ENCODE assay signal across 8 mouse cellular contexts in the genomic region with DNA sequence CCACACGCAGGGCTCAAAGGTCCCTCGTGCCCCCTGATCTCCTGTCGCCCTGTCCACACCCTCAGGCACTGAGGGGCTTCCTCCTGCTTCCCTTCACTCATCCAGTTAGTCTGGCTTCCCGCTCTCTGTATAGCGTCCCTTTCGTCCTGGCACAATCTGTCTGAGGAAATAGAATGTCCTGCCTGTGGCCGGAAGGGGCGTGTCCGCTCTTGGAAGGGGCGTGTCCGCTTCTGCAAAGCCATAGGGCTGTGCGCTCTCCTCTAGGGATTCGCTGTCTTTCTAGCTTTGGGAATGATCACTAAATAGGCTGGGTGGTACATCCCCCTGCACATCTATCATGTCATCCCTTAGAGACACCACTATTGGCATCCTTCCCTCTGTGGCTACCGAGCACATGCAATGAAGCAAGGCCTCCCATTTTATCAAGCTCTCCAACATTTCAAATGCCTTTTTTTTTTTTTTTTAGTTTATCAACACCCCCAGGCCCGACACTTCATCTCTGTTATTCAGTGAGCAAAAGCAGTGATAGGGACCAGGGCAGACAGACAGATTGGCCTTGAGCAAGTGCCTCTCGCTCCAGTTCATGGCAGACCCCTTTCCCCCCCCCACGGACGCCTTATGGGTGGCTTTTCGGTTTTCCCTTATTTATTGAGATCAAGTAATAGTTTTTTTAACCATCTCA. TPM values are rescaled to one million over a fixed set of nuclear protein-coding genes. Genes with fewer than 3 reads are reported as not detected.
DNase-seq lines count a peak whose midpoint lies in the region; ATAC-seq and TF ChIP-seq lines count a peak whose summit lies in the region.

No protein-coding gene starts in this region.

- H3K36me3 ChIP-seq in intestine, postnatal 0 days (ENCODE audit: control insufficient read depth, insufficient read depth): no peaks in the 10 kb centered on the region
- H3K36me3 ChIP-seq in neural tube, embryonic 12.5 days: no peaks in the 10 kb centered on the region
- no peaks in the 10 kb centered on the region for H3K36me3 ChIP-seq in forebrain, embryonic 13.5 days (ENCODE audit: poor library complexity, severe bottlenecking)

- WGBS in intestine, postnatal 0 days: 46% methylated on average over 19 of the region's 19 CpGs
- WGBS in neural tube, embryonic 12.5 days: 53% methylated on average over 19 of the region's 19 CpGs
- 64% methylated on average over 19 of the region's 19 CpGs for WGBS in forebrain, embryonic 13.5 days

- ATAC-seq in intestine, postnatal 0 days: peak; percentile 36; the same call in 1 of the 2 replicates
- ATAC-seq in neural tube, embryonic 12.5 days (ENCODE audit: low FRiP score, low read depth): no peak
- ATAC-seq in forebrain, embryonic 13.5 days: no peak

- H3K27ac ChIP-seq in intestine, postnatal 0 days (ENCODE audit: low read depth, low read length): no peak overlapping the region
- H3K27ac ChIP-seq in neural tube, embryonic 12.5 days: no peak overlapping the region
- no peak overlapping the region for H3K27ac ChIP-seq in layer of hippocampus, adult 2 months
- no peak overlapping the region for H3K27ac ChIP-seq in forebrain, embryonic 13.5 days

- peak overlapping the region; percentile 59 for H3K4me2 ChIP-seq in intestine, postnatal 0 days (replicated peaks; ENCODE audit: low read depth)
- H3K4me2 ChIP-seq in neural tube, embryonic 12.5 days (replicated peaks): peak overlapping the region; percentile 23; the same call in 1 of the 2 replicates
- no peak overlapping the region for H3K4me2 ChIP-seq in forebrain, embryonic 13.5 days

- no peak for TF ChIP-seq CTCF in intestine, postnatal 0 days (IDR thresholded peaks at IDR 0.05; ENCODE audit: low read depth)
- no peak for TF ChIP-seq CTCF in layer of hippocampus, adult 2 months (conservative IDR thresholded peaks at IDR 0.05)

- H3K4me1 ChIP-seq in intestine, postnatal 0 days (replicated peaks; ENCODE audit: control insufficient read depth, insufficient read depth, low read length): no peaks in the 10 kb centered on the region
- H3K4me1 ChIP-seq in neural tube, embryonic 12.5 days: no peaks in the 10 kb centered on the region
- peaks cover 47% of the 10 kb centered on the region for H3K4me1 ChIP-seq in forebrain, embryonic 13.5 days

- H3K4me3 ChIP-seq in intestine, postnatal 0 days (ENCODE audit: low read depth, low read length): no peak overlapping the region
- no peak overlapping the region for H3K4me3 ChIP-seq in neural tube, embryonic 12.5 days
- no peak overlapping the region for H3K4me3 ChIP-seq in layer of hippocampus, adult 2 months
- no peak overlapping the region for H3K4me3 ChIP-seq in forebrain, embryonic 13.5 days

- H3K9ac ChIP-seq in intestine, postnatal 0 days (ENCODE audit: low read depth, low read length): no peak overlapping the region
- no peak overlapping the region for H3K9ac ChIP-seq in neural tube, embryonic 12.5 days
- no peak overlapping the region for H3K9ac ChIP-seq in forebrain, embryonic 13.5 days

- no peaks in the 10 kb centered on the region for H3K9me3 ChIP-seq in intestine, postnatal 0 days (ENCODE audit: control insufficient read depth)
- H3K9me3 ChIP-seq in neural tube, embryonic 12.5 days: no peaks in the 10 kb centered on the region
- H3K9me3 ChIP-seq in forebrain, embryonic 13.5 days (replicated peaks): no peaks in the 10 kb centered on the region

- H3K27me3 ChIP-seq in intestine, postnatal 0 days (replicated peaks; ENCODE audit: control insufficient read depth, insufficient read depth, low read length): no peaks in the 10 kb centered on the region
- no peaks in the 10 kb centered on the region for H3K27me3 ChIP-seq in neural tube, embryonic 12.5 days (replicated peaks)
- H3K27me3 ChIP-seq in forebrain, embryonic 13.5 days: no peaks in the 10 kb centered on the region

- intact Hi-C loops in left cerebral cortex, postnatal 14 days (cut with DNase I): no loop called here

- DNase-seq in ovary, postnatal 36 days (ENCODE audit: low spot score): peak; percentile 10
- DNase-seq in ovary, adult 18-20 months (ENCODE audit: low spot score): no peak
- DNase-seq in embryo, embryonic 10.5 days (ENCODE audit: low spot score): peak; percentile 49
- DNase-seq in layer of hippocampus, adult 2 months (ENCODE audit: low spot score in 2 of 2): no peak
- no peak for DNase-seq in left cerebral cortex, postnatal 14 days (ENCODE audit: low spot score in 2 of 2)

RNA-seq across cellular contexts. Expression of gene Plekhs1, which starts 13.6 kb away (rescaled TPM):
- polyA plus RNA-seq in intestine, postnatal 0 days (2015; fragmentation: Nextera tagmentation; extraction: Ambion mirVana): 0.99 and 1.1 TPM in 2 replicates
- polyA plus RNA-seq in neural tube, embryonic 12.5 days (2016; fragmentation: Nextera tagmentation; extraction: Ambion mirVana): 0.15 TPM in 1 of 2 replicates, not detected in the other
- total RNA-seq in layer of hippocampus, adult 2 months (2021): under 1 TPM; 0.17 to 0.54 TPM
- polyA plus RNA-seq in forebrain, embryonic 13.5 days (2015; fragmentation: Nextera tagmentation; extraction: Ambion mirVana): 0.06 and 0.14 TPM in 2 replicates
- 1 to 10 TPM in 1 of 2 experiments, under 1 TPM in 1; 0.76 to 1.8 TPM for total RNA-seq in left cerebral cortex, postnatal 14 days (2021)

Comparison
In these comparisons a context has a peak if more than half of its experiments do, and no peak if none do; other contexts are left out.
1. DNase-seq: peak in ovary, postnatal 36 days (single experiment) and embryo, embryonic 10.5 days (single experiment); none in ovary, adult 18-20 months (single experiment), layer of hippocampus, adult 2 months (0 of 2) and left cerebral cortex, postnatal 14 days (0 of 2).